Mouse (Mus musculus) liver, adult 10 weeks (tissue): Measurements from ENCODE around the gene Alkbh2. TPM values are rescaled to one million over a fixed set of nuclear protein-coding genes. Genes with fewer than 3 reads are reported as not detected.

ENCODE experiments used
- polyA plus RNA-seq: library from polyadenylated mRNA; stranded (reverse); fragments of 350-450 nt; fragmentation: Illumina TruSeq; extraction: RNeasy Lipid Tissue Mini Kit (QIAGEN cat#74804); gene quantifications from one replicate; pipeline ENCODE4 v1.2.3, GENCODE M21; 2014; ENCODE audit warnings: low read depth, low replicate concordance

The Alkbh2 gene
- not detected for polyA plus RNA-seq

GRCm38 (mm10) chr5:114127374-114128349 is at the start of gene Alkbh2:
TSS of gene Alkbh2 (minus strand) at chr5:114128218.

GRCm38 (mm10) chr5:114146028-114146888 is 18.2 kb upstream of the Alkbh2 start, which contains the start of gene Acacb:
TSS of gene Acacb (plus strand) at chr5:114146535.

GRCm38 (mm10) chr5:114130211-114130605 is 2.2 kb upstream of the Alkbh2 start, which contains the start of gene Ung:
TSS of gene Ung (plus strand) at chr5:114130386.

GRCm38 (mm10) chr5:114091057-114091807 is 36.8 kb downstream of the Alkbh2 start, which contains the start of gene Svop:
TSS of gene Svop (minus strand) at chr5:114091570.

Other genes starting within 250 kb of the Alkbh2 start
- gene Coro1c, start 219.5 kb downstream of the Alkbh2 start, polyA plus RNA-seq: 6.1 TPM
- gene Ssh1, start 134.3 kb downstream of the Alkbh2 start, polyA plus RNA-seq: 0.93 TPM
- not detected for gene Dao, start 124.5 kb downstream of the Alkbh2 start, polyA plus RNA-seq
- 2.9 TPM for gene Usp30, start 62.8 kb downstream of the Alkbh2 start, polyA plus RNA-seq
- not detected for gene Svop, start 36.6 kb downstream of the Alkbh2 start, polyA plus RNA-seq
- 0.37 TPM for gene Ung, start 2.2 kb upstream of the Alkbh2 start, polyA plus RNA-seq
- gene Acacb, start 18.3 kb upstream of the Alkbh2 start, polyA plus RNA-seq: 3.7 TPM
- not detected for gene Foxn4, start 145.6 kb upstream of the Alkbh2 start, polyA plus RNA-seq
- not detected for gene Myo1h, start 160.9 kb upstream of the Alkbh2 start, polyA plus RNA-seq